Mouse (Mus musculus) bone marrow, adult 2 months (tissue): Measurements from ENCODE around the gene Fam83f.

Experiments used
- CTCF ChIP-seq: fragments of 200-500 bp; IDR thresholded peaks from 2 replicates; pipeline ENCODE4 v1.5.1; 2011; ENCODE audit warnings: low read length, control low read depth; ENCODE audit not compliant: control insufficient read depth, insufficient read depth
- POLR2A ChIP-seq: fragments of 200-500 bp; IDR thresholded peaks from 2 replicates; pipeline ENCODE4 v1.6.1; 2011; ENCODE audit warnings: low read depth, mild to moderate bottlenecking, control low read depth, low read length, borderline replicate concordance; ENCODE audit not compliant: control insufficient read depth

- TF ChIP-seq POLR2A (no peak), CTCF (no peak)
These were observed 34.8 kb upstream of the Fam83f start for GRCm38 (mm10) chr15:80636757-80637372.
